Mouse (Mus musculus) limb, embryonic 13.5 days (tissue): ENCODE results near the gene Pbx1. TPM values are rescaled to one million over a fixed set of nuclear protein-coding genes. Genes with fewer than 3 reads are reported as not detected.

Experiments
- ATAC-seq: fragments of 200-750 bp; cut with Nextera tagmentation; 2 replicates; pipeline ENCODE4 v1.8.0; 2017; ENCODE audit warnings: low read depth, moderate number of reproducible peaks, moderate TSS enrichment; ENCODE audit not compliant: low FRiP score
- H3K27ac ChIP-seq: fragments of 300-500 bp; sonication (generic); 2 replicates; pipeline ENCODE4 v1.5.1; 2015; ENCODE audit warnings: inconsistent platforms, mild to moderate bottlenecking, moderate library complexity
- H3K27me3 ChIP-seq: fragments of 300-500 bp; sonication (generic); 2 replicates; pipeline ENCODE4 v1.6.1; 2015; ENCODE audit warnings: mild to moderate bottlenecking, inconsistent platforms
- H3K36me3 ChIP-seq: fragments of 300-500 bp; sonication (generic); 2 replicates; pipeline ENCODE4 v1.6.1; 2015; ENCODE audit warnings: inconsistent platforms, mild to moderate bottlenecking, moderate library complexity
- H3K4me1 ChIP-seq: fragments of 300-500 bp; sonication (generic); 2 replicates; pipeline ENCODE4 v1.6.1; 2015; ENCODE audit warnings: inconsistent platforms
- H3K4me2 ChIP-seq: fragments of 300-500 bp; sonication (generic); replicated peaks from 2 replicates; pipeline ENCODE4 v1.6.1; 2015; ENCODE audit warnings: inconsistent platforms, mild to moderate bottlenecking, moderate library complexity
- H3K4me3 ChIP-seq: fragments of 300-500 bp; sonication (generic); 2 replicates; pipeline ENCODE4 v1.5.1; 2015; ENCODE audit warnings: moderate library complexity, mild to moderate bottlenecking, inconsistent platforms
- H3K9ac ChIP-seq: fragments of 300-500 bp; sonication (generic); 2 replicates; pipeline ENCODE4 v1.6.1; 2015; ENCODE audit warnings: mild to moderate bottlenecking, inconsistent platforms
- H3K9me3 ChIP-seq: fragments of 300-500 bp; sonication (generic); 2 replicates; pipeline ENCODE4 v1.6.1; 2016; ENCODE audit warnings: inconsistent platforms
- WGBS: fragments of 180-500 bp; shearing (Covaris S2); methylation state at CpG from one replicate; pipeline ENCODE4 v1.1.7; 2015; 5-methylcytosine and 5-hydroxymethylcytosine counted together
- polyA plus RNA-seq: library from polyadenylated mRNA; unstranded; fragments of >200 nt; fragmentation: Nextera tagmentation; extraction: Ambion mirVana; gene quantifications from 2 replicates; pipeline ENCODE4 v1.2.1, GENCODE M21; 2015

Pbx1 gene
- polyA plus RNA-seq, 1 experiment from 2014 or later: 31.6 TPM

- Histone ChIP-seq H3K9ac (peak overlapping the region; percentile 46; the same call in 1 of the 2 replicates), H3K4me2 (peak overlapping the region; percentile 60), H3K27me3 (peaks cover 2% of the 10 kb centered on the region; the same call in 1 of the 2 replicates), H3K4me1 (peaks cover 14% of the 10 kb centered on the region), H3K36me3 (no peaks in the 10 kb centered on the region), H3K9me3 (no peaks in the 10 kb centered on the region), H3K27ac (0 out of 2 replicates have a peak overlapping the region, but pooled peaks have one; percentile 8), H3K4me3 (peak overlapping the region; percentile 86)
- ATAC-seq: peak; percentile 98
- WGBS: under 1% methylated on average over 21 of the region's 22 CpGs
Observed at GRCm38 (mm10) chr1:168432281-168432725, 233 bp upstream of the Pbx1 start.

GRCm38 (mm10) chr1:168431711-168432231 is 299 bp downstream of the Pbx1 start:
- peak overlapping the region; percentile 86 for H3K4me3 ChIP-seq
- peak overlapping the region; percentile 98 for H3K27ac ChIP-seq
- peak overlapping the region; percentile 92 for H3K9ac ChIP-seq
- peak; percentile 90 for ATAC-seq
- H3K4me2 ChIP-seq: peak overlapping the region; percentile 72
- H3K27me3 ChIP-seq: peaks cover 7% of the 10 kb centered on the region
- no peaks in the 10 kb centered on the region for H3K36me3 ChIP-seq
- peaks cover 19% of the 10 kb centered on the region for H3K4me1 ChIP-seq
- under 1% methylated on average over 14 of the region's 14 CpGs for WGBS
- no peaks in the 10 kb centered on the region for H3K9me3 ChIP-seq

- Histone ChIP-seq H3K27ac (peak overlapping the region; percentile 98), H3K4me2 (peak overlapping the region; percentile 72), H3K4me3 (peak overlapping the region; percentile 86), H3K9me3 (no peaks in the 10 kb centered on the region), H3K9ac (peak overlapping the region; percentile 92), H3K27me3 (peaks cover 13% of the 10 kb centered on the region), H3K36me3 (no peaks in the 10 kb centered on the region), H3K4me1 (peaks cover 26% of the 10 kb centered on the region)
- under 1% methylated on average over 37 of the region's 37 CpGs for WGBS
- no peak for ATAC-seq
Observed at GRCm38 (mm10) chr1:168430868-168431710, 981 bp downstream of the Pbx1 start.

- ATAC-seq: no peak
- Histone ChIP-seq H3K27me3 (peaks cover 19% of the 10 kb centered on the region), H3K4me3 (peak overlapping the region; percentile 86), H3K4me2 (peak overlapping the region; percentile 72), H3K4me1 (peaks cover 35% of the 10 kb centered on the region), H3K9me3 (no peaks in the 10 kb centered on the region), H3K9ac (peak overlapping the region; percentile 92), H3K36me3 (no peaks in the 10 kb centered on the region), H3K27ac (peak overlapping the region; percentile 33; the same call in 1 of the 2 replicates)
- WGBS: 2% methylated on average over 5 of the region's 5 CpGs
Observed at GRCm38 (mm10) chr1:168429856-168430644, 2.0 kb downstream of the Pbx1 start.

GRCm38 (mm10) chr1:168429406-168429805 is 2.7 kb downstream of the Pbx1 start:
- Histone ChIP-seq H3K4me2 (peak overlapping the region; percentile 72), H3K27ac (no peak overlapping the region; the same call in 1 of the 2 replicates), H3K9ac (peak overlapping the region; percentile 92), H3K36me3 (no peaks in the 10 kb centered on the region), H3K27me3 (peaks cover 19% of the 10 kb centered on the region), H3K4me1 (peaks cover 39% of the 10 kb centered on the region), H3K9me3 (no peaks in the 10 kb centered on the region), H3K4me3 (peak overlapping the region; percentile 86)
- WGBS: 9% methylated on average over 5 of the region's 5 CpGs
- no peak for ATAC-seq

GRCm38 (mm10) chr1:168428255-168428654 is 3.8 kb downstream of the Pbx1 start:
- peaks cover 50% of the 10 kb centered on the region for H3K4me1 ChIP-seq
- ATAC-seq: no peak
- peak overlapping the region; percentile 86 for H3K4me3 ChIP-seq
- H3K36me3 ChIP-seq: no peaks in the 10 kb centered on the region
- H3K27ac ChIP-seq: no peak overlapping the region
- no peak overlapping the region for H3K9ac ChIP-seq
- no peaks in the 10 kb centered on the region for H3K9me3 ChIP-seq
- peak overlapping the region; percentile 72 for H3K4me2 ChIP-seq
- 28% methylated on average over 6 of the region's 6 CpGs for WGBS
- H3K27me3 ChIP-seq: peaks cover 23% of the 10 kb centered on the region

GRCm38 (mm10) chr1:168427596-168427995 is 4.5 kb downstream of the Pbx1 start:
- peak overlapping the region; percentile 86 for H3K4me3 ChIP-seq
- no peak overlapping the region for H3K27ac ChIP-seq
- H3K9ac ChIP-seq: no peak overlapping the region
- H3K27me3 ChIP-seq: peaks cover 23% of the 10 kb centered on the region
- ATAC-seq: no peak
- H3K4me1 ChIP-seq: peaks cover 56% of the 10 kb centered on the region
- H3K4me2 ChIP-seq: peak overlapping the region; percentile 72
- peaks cover under 1% of the 10 kb centered on the region; the same call in 1 of the 2 replicates for H3K36me3 ChIP-seq
- 16% methylated on average over 4 of the region's 4 CpGs for WGBS
- H3K9me3 ChIP-seq: no peaks in the 10 kb centered on the region

GRCm38 (mm10) chr1:168426900-168427299 is 5.2 kb downstream of the Pbx1 start:
- peaks cover 7% of the 10 kb centered on the region for H3K36me3 ChIP-seq
- H3K9me3 ChIP-seq: no peaks in the 10 kb centered on the region
- 32% methylated on average over 9 of the region's 9 CpGs for WGBS
- H3K27me3 ChIP-seq: peaks cover 23% of the 10 kb centered on the region
- no peak overlapping the region for H3K9ac ChIP-seq
- H3K4me1 ChIP-seq: peaks cover 57% of the 10 kb centered on the region
- no peak for ATAC-seq
- no peak overlapping the region for H3K27ac ChIP-seq
- H3K4me3 ChIP-seq: peak overlapping the region; percentile 86
- H3K4me2 ChIP-seq: peak overlapping the region; percentile 72

- 43% methylated on average over 7 of the region's 7 CpGs for WGBS
- Histone ChIP-seq H3K4me1 (peaks cover 57% of the 10 kb centered on the region), H3K9me3 (no peaks in the 10 kb centered on the region), H3K4me2 (peak overlapping the region; percentile 72), H3K4me3 (peak overlapping the region; percentile 86), H3K27ac (no peak overlapping the region), H3K36me3 (peaks cover 12% of the 10 kb centered on the region), H3K9ac (no peak overlapping the region), H3K27me3 (peaks cover 23% of the 10 kb centered on the region)
- no peak for ATAC-seq
Observed at GRCm38 (mm10) chr1:168426281-168426680, 5.8 kb downstream of the Pbx1 start.

- ATAC-seq: no peak
- peaks cover 57% of the 10 kb centered on the region for H3K4me1 ChIP-seq
- H3K9ac ChIP-seq: no peak overlapping the region
Observed at GRCm38 (mm10) chr1:168425017-168425705, 6.9 kb downstream of the Pbx1 start.

GRCm38 (mm10) chr1:168423389-168423930 is 8.6 kb downstream of the Pbx1 start:
- Histone ChIP-seq H3K9me3 (no peaks in the 10 kb centered on the region), H3K9ac (no peak overlapping the region), H3K4me2 (no peak overlapping the region; the same call in 1 of the 2 replicates), H3K36me3 (peaks cover 26% of the 10 kb centered on the region), H3K4me1 (peaks cover 55% of the 10 kb centered on the region), H3K27ac (no peak overlapping the region), H3K4me3 (no peak overlapping the region), H3K27me3 (peaks cover 23% of the 10 kb centered on the region)
- WGBS: 63% methylated on average over 11 of the region's 11 CpGs
- no peak for ATAC-seq

More at GRCm38 (mm10) chr1:168425017-168425705, 6.9 kb downstream of the Pbx1 start:
- Histone ChIP-seq H3K27me3 (peaks cover 23% of the 10 kb centered on the region), H3K4me3 (no peak overlapping the region), H3K4me2 (peak overlapping the region; percentile 27), H3K36me3 (peaks cover 20% of the 10 kb centered on the region), H3K9me3 (no peaks in the 10 kb centered on the region), H3K27ac (no peak overlapping the region)
- 27% methylated on average over 5 of the region's 5 CpGs for WGBS
